ENCODE assay signal across 1 mouse cellular context in the genomic region with DNA sequence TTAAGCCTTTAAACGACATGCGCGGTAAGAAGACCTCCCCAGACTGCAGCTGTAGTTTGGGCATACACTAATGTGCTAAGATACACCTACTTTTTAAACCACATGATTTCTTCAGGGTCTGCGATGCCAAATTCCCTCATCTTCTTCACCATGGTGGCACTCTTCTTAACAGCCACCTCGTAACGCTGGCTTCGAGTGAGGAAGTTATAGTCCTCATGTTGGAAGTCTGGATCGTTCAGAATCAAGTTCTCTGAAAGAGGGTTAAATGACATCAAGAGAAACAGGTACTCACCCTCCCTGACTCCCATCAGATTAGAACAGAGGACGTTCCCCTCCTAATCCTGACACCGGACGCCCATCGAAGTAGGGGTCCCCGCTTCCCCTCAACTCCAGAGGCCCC.
TF ChIP-seq lines count a peak whose summit lies in the region.

No protein-coding gene starts in this region.

TF ChIP-seq in MEL, 35 proteins besides CTCF, POLR2A, EP300 and RAD21:
- TF ChIP-seq MAFK (IDR thresholded peaks at IDR 0.05; ENCODE audit: borderline replicate concordance, low read depth, low read length), result no peak
- no peak for TF ChIP-seq MYC (IDR thresholded peaks at IDR 0.05; ENCODE audit: low read depth, low read length)
- TF ChIP-seq TBP (IDR thresholded peaks at IDR 0.05; ENCODE audit: low read depth, low read length), result no peak; the same call in 1 of the 2 replicates
- TF ChIP-seq MEF2A (IDR thresholded peaks at IDR 0.05; ENCODE audit: extremely low read depth, insufficient replicate concordance, low read depth, low read length, poor library complexity, severe bottlenecking), result no peak
- TF ChIP-seq CHD1 (IDR thresholded peaks at IDR 0.05; ENCODE audit: low read depth, low read length), result no peak
- TF ChIP-seq NRF1 (IDR thresholded peaks at IDR 0.05; ENCODE audit: insufficient read depth, low read depth, low read length, poor library complexity, severe bottlenecking), result no peak
- no peak for TF ChIP-seq NELFE (IDR thresholded peaks at IDR 0.05; ENCODE audit: low read depth, low read length)
- TF ChIP-seq MAX (IDR thresholded peaks at IDR 0.05; ENCODE audit: low read length), result no peak
- no peak for TF ChIP-seq HCFC1 (IDR thresholded peaks at IDR 0.05; ENCODE audit: low read depth, low read length)
- no peak for TF ChIP-seq POLR2AphosphoS2 (IDR thresholded peaks at IDR 0.05; ENCODE audit: low read length)
- TF ChIP-seq USF2 (IDR thresholded peaks at IDR 0.05; ENCODE audit: borderline replicate concordance in 1 of 2, insufficient read depth in 1 of 2, low read depth in 1 of 2, low read length in 2 of 2), result no peak
- no peak for TF ChIP-seq MYB (IDR thresholded peaks at IDR 0.05; ENCODE audit: low read depth, low read length)
- no peak for TF ChIP-seq USF1 (IDR thresholded peaks at IDR 0.05; ENCODE audit: low read depth, low read length)
